Mouse (Mus musculus) retina, embryonic 14.5 days (tissue): ENCODE measurements around the gene Nfatc2.

Source experiments
- DNase-seq: peaks from one replicate; pipeline ENCODE4 v3.0.0-alpha.2; 2015; ENCODE audit warnings: low spot score

The Nfatc2 gene

GRCm38 (mm10) chr2:168601491-168602386 lies at the start of gene Nfatc2:
TSS of gene Nfatc2 (minus strand) at chr2:168601657.
- DNase-seq = peak; percentile 70

GRCm38 (mm10) chr2:168648171-168648570 lies 46.7 kb upstream of the Nfatc2 start:
- no peak for DNase-seq

DNA sequence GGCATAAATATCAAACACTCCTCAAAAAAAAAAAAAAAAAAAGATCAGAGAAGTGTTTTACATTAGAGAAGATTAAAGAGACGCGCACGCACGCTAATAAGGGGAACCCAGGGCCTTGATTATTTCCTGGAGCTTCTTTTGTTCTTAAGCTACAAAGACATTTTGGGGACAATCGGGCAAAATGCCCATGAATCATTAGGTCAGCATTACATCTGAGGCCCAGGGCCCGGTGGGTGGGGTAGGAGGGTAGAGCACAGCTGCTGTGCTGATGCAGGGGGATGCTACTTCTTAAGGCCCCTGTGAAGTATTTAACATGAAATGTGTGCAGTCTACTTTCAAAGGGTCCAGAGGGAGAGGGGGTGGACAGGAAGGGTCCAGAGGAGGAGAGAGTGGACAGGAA lies 43.4 kb upstream of the Nfatc2 start:
- no peak for DNase-seq

DNA sequence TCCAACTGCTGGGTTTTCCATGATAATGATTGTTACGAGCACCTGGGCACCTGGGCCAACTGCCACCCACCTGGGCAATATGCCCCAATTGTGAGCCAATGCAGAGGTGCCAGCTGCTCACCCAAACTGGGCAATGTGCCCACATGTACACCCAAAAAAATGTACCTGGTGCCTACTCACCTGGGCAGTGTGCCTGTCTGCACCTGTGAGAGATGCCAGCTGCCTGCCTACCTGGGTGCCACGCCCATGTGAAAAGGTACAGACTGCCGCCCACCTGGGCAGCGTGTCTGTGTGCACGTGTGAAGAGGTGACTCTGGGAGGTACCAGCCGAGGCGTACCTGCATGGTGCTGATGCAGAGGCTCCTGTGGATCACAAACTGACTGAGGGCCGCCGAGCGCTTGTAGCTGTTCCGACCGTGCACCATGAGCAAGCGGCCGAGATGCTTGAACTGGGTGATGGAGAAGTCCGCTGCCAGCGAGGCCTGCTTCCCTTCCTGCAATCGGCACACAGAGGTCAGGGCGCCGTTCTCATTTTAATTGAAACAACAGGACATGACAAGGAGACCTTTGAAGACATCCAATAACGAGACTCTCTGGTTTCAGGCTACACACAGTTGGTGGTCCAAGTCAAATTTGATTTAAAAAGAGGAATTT lies 42.2 kb upstream of the Nfatc2 start:
- DNase-seq = no peak

GRCm38 (mm10) chr2:168642187-168642586 lies 40.7 kb upstream of the Nfatc2 start:
- no peak for DNase-seq

DNA sequence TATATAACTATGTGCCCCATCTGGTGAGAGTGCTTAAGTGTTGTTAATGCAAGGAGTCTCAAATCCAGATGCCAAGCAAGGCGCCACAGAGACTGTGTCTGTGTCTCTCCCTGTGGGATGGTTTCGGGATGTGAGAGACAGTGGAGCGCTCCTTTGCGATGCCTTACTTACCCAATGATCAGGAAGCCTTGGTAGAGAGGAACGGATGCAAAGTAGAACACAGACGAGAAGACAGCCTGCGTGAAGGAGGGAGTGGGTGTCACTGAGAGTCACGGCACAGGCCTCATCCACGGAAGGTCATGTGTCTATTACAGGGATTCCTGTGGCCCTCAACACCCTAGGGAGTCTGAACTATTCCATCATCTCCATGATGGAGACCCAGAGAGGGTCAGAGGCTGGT lies 39.0 kb upstream of the Nfatc2 start:
- no peak for DNase-seq

- no peak for DNase-seq
These were observed 33.4 kb upstream of the Nfatc2 start for GRCm38 (mm10) chr2:168634881-168635280.

DNA sequence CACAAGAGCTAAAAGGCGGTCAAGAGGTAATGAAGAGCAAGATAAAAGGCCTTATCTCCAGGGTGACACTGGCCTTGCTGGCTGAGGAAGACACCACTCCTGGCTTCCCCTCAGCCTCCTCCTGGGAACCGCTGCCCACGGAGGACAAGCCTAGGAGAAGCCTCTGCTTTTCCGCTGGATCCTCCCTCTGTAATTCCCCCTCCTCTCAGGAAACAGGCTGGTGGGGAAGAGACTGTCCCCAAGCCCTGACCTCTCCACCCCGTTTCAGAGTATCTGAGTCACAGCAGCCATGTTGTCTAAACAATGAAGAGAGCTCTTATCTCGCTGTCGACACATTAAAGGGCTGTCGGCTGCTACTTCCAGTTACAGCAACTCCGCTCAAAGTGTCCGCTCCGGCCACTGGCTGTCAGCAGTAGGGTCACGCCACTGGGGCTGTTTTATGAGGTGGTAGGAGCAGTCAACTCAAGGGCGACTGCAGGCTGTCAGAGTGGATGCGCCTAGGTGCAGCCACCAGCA lies 31.9 kb upstream of the Nfatc2 start:
- DNase-seq = no peak

GRCm38 (mm10) chr2:168632543-168632942 lies 31.1 kb upstream of the Nfatc2 start:
- DNase-seq = no peak

DNA sequence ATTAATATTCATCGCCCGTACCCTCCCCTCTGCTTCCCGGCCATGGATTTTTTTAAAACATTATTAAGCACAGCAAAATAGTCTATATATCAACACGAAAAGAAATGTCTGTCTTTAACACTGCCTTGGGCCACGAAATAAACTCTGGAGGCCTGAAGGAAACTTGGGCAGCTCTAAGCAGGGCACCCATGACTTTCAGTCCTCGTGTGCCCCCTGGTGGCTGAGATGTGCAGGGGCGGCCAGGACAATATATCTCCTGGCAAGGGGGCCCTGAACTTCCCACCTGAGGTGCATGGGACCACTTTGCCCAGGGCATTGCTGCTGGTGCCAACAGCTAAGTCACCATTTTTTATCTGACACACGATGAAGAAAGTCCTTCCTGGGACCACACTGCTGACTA lies 27.3 kb upstream of the Nfatc2 start:
- DNase-seq = peak; percentile 88

DNA sequence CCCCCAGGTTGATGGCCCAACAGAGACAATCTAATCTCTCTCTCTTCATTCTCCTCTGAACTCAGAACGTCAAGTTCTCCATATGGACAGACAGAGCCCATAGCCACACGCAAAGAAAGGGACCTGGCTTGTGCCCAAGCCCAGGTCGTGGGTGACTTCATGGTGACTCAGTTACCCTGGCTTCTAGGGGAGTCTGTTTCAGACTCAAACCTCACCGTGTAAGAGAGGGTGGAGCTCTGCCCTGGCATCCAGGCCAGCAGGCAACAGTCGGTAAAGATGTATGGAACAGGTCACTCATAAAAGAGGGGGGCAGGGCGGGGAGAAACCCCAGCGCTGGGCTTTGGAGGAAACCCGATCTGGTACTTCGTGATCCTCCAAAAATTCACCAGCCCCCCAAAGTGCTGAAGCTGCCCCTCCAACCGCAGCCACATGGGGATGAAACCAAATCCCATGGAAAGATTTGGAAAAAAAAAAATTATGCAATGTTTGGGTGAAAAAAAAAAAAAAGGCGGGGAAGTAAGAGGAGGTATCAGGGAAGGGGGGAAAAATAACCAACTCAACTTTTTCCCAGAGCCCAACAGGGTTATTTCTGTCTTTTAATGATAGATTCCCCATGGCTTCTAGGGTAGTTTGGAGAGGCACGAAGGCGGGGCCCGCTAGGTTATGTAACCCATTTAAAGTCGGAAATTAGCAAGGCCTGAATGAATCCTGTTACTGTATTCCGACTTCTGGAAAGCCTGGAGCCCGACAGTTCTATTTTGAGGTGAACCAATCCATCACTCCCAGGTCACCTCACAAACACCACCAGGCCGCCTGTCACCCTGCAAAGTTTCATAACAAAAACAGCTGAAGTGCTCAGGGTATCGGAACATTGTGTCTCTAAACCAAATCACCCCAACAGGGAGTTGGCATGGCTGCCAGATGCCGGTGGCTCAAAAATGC lies 26.6 kb upstream of the Nfatc2 start:
- no peak for DNase-seq

- DNase-seq = no peak
These were observed 24.9 kb upstream of the Nfatc2 start for GRCm38 (mm10) chr2:168626385-168626784.

DNA sequence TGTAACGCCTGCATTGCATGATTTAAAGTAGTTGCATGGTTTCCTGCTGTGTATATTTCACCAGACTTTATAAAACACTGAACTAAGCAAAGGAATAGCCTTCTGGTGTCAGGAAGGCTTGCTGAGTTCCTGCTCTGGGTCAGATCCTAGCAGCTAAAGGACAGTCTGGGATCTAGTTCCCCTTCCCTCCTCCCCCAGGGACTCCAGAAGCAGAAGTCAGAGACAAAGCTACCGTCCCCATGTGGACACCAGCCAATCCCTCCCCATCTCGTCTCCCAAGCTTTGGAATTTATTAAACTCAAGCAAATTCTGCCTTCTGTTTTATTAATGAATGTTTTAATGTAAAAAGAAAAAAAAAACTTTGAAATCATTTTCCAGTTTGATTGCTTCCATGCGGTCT lies 23.6 kb upstream of the Nfatc2 start:
- no peak for DNase-seq

DNA sequence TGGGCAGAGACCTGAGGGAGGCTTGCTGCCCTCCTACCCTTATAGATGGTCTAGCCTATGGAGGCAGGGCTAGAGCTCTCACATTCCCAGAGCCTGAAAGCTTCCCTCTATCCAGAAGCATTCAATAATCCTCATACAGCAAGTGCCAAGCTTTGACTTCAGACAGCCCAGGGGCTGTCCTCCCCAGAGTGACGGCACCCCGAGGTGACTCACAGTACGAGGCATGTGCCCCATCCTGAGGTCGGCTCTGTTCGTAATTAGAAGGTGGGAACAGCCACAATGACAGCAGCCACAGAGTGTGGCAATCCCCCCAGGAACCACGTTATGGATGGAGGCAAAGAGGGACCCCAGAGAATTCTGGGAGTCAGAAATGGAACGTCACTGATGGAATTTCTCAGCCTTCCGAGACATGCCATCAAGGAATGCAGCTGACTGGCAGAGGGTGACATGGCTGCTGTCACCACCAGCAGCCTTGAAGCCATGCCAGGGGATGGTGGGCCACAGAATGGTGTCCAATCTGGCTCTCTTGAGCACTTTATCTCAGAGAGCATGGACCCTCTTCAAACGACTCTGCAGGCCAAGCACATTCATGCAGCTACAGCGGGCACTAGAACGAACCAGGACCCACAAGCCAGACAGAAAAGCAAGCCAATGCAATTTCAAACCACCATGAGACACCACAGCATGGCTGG lies 19.8 kb upstream of the Nfatc2 start:
- DNase-seq = no peak

DNA sequence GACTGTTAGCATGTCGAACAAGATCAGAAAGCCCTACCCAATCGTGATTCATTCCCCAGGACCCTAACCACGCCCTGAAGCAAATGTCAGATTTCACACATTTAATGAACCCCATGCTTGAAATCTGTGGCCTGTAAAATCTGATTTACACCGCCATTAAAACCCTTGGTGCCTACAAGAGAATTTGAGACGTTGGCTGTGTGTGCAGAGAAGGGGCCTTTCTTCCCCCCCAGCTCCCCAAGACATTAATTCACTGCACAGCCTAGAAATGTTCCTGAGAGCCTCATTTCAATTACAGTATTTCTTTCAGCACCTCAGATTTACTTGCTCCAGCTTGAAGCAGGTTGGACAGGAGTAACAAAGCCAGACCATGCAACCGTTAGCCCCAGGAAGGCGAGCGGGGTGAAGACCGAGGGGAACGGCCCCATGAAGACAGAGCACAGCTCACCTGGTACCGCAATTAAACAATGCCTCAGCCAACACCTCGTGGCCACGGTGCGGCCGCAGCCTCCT lies 16.8 kb upstream of the Nfatc2 start:
- no peak for DNase-seq

- no peak for DNase-seq
These were observed 13.7 kb upstream of the Nfatc2 start for GRCm38 (mm10) chr2:168615160-168615559.

DNA sequence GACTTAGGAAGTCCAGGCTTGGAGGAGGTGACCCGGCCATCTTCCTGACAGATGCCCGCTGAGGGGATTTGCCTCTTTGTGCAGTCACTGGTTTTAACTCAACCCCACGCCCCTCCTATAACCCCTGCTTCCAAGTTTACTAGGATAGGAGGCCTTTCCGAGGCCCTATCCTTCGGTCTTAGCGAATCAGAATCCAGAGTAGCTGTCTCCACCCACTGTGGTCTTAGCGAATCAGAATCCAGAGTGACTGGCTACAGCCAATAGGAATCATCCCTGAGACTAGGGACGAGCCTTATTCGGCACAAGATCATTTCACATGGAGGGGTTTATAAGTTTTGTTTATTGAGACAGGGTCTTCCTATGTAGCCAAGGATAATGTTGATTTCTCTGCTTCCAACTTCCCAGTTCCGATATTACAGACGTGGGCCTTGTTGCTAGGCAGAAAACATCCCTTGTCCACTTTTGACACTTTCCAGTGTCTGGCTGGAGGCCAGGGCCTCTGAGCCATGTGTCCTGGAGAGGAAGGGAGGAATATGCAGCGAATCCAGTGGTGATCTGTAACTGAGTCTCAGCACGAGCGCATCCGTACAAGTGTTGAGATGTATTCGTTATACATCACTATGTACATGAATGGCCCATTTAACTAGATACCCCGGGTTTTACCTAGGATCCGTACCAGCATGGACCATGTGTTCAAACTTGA lies 12.9 kb upstream of the Nfatc2 start:
- no peak for DNase-seq

GRCm38 (mm10) chr2:168613092-168613880 lies 11.8 kb upstream of the Nfatc2 start:
- DNase-seq = peak; percentile 46

DNA sequence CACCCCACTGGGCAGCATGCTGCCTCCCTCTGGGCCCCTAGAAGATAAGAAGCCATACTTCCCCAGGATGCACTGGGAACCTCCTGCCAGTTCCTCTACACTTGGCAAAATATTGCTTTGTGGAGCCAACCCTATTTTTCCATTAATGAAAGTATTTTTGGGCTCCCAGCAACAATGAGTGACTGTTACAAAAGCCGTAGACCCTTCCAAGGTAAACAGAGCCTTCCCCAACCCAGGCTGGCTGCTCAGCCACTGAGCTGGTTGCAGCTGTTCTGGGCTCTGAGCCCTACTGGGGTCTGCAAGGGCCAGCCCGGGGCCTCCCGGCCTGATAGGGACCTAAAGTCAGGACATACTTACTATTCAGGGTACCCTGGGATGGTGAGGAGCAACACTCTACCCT lies 9.5 kb upstream of the Nfatc2 start:
- DNase-seq = no peak
